22 mouse cellular contexts compared by ENCODE assay signal in the genomic region with DNA sequence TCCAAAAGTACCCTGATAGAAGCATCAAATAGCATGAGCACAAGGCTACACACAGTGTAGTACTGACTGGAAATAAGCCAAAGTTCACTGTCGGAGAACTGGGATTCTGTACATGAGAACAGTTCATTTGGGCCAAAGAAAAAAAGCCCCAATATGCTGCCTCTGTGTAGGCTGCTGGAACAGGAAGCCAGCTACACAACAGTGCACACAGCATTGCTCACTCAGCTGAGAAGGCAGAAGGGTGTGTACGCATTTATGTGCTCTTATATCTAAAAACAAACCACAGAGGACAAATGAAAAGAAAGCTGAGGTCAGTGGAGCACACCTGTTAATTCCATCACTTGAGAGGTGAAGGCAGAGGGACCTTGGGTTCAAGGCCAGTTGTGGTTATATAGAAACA. TPM values are rescaled to one million over a fixed set of nuclear protein-coding genes. Genes with fewer than 3 reads are reported as not detected.
A peak's percentile ranks its signal among the peaks of the same experiment; 100 is the strongest.
DNase-seq lines count a peak whose midpoint lies in the region; ATAC-seq and TF ChIP-seq lines count a peak whose summit lies in the region.
"Had no signal": no experiment of that assay in that cellular context is flagged by ENCODE, and none has a peak within 500 bp of the region (broad histone marks: within the 10 kb centered on the region; RNA-seq: fewer than 3 reads in every experiment).

No protein-coding gene starts in this region.

- H3K79me2 ChIP-seq in CH12.LX (replicated peaks; ENCODE audit: control insufficient read depth, extremely low read depth, insufficient read depth, poor library complexity, severe bottlenecking) = peaks cover 27% of the 10 kb centered on the region

- no peak for TF ChIP-seq EP300 in liver, postnatal 0 days (IDR thresholded peaks at IDR 0.05; ENCODE audit: low read depth)
- TF ChIP-seq EP300 in CH12.LX (IDR thresholded peaks at IDR 0.05; ENCODE audit: low read length) = no peak

- no peak overlapping the region for H3K9ac ChIP-seq in liver, postnatal 0 days (replicated peaks)
- no peak overlapping the region for H3K9ac ChIP-seq in liver, embryonic 12.5 days
- H3K9ac ChIP-seq in CH12.LX (ENCODE audit: insufficient read depth, low read depth) = no peak overlapping the region
- H3K9ac ChIP-seq: forebrain, embryonic 12.5 days; heart, embryonic 13.5 days; hindbrain, embryonic 13.5 days; intestine, embryonic 15.5 days; lung, embryonic 15.5 days; neural tube, embryonic 12.5 days; stomach, embryonic 15.5 days had no signal

- no peak for TF ChIP-seq POLR2A in CH12.LX (IDR thresholded peaks at IDR 0.05; ENCODE audit: low read depth, low read length)

- in situ Hi-C loops in CH12.LX (cut with MboI; ENCODE audit: low pct_ligation_motif_present, low pct_unique_long_range_greater_than_20kb, low sequenced_read_pairs) = no loop called here

- no peak for TF ChIP-seq CTCF in liver, postnatal 0 days (IDR thresholded peaks at IDR 0.05; ENCODE audit: low read depth)
- TF ChIP-seq CTCF in CH12.LX (conservative IDR thresholded peaks at IDR 0.05 in 1 of 2, IDR thresholded peaks at IDR 0.05 in 1 of 2; ENCODE audit: low read depth in 2 of 2, low read length in 2 of 2) = no peak

- no peaks in the 10 kb centered on the region for H3K9me3 ChIP-seq in liver, postnatal 0 days (ENCODE audit: low read length)
- no peaks in the 10 kb centered on the region for H3K9me3 ChIP-seq in liver, embryonic 12.5 days (replicated peaks)
- no peaks in the 10 kb centered on the region for H3K9me3 ChIP-seq in CH12.LX (replicated peaks; ENCODE audit: low read length)
- H3K9me3 ChIP-seq: embryonic facial prominence, embryonic 10.5 days; forebrain, embryonic 12.5 days; heart, embryonic 13.5 days; hindbrain, embryonic 13.5 days; intestine, embryonic 15.5 days; lung, embryonic 15.5 days; midbrain, embryonic 10.5 days; neural tube, embryonic 12.5 days; stomach, embryonic 15.5 days had no signal

- peaks cover 20% of the 10 kb centered on the region for H3K36me3 ChIP-seq in liver, postnatal 0 days (replicated peaks; ENCODE audit: insufficient read depth, low read length)
- peaks cover 67% of the 10 kb centered on the region for H3K36me3 ChIP-seq in liver, embryonic 12.5 days
- H3K36me3 ChIP-seq in CH12.LX (replicated peaks in 1 of 2; ENCODE audit: control insufficient read depth in 1 of 2, insufficient read depth in 1 of 2, low read length in 1 of 2) = peaks cover 24 to 57% of the 10 kb centered on the region in 2 experiments
- H3K36me3 ChIP-seq: neural tube, embryonic 12.5 days had no signal

- TF ChIP-seq RAD21 in CH12.LX (IDR thresholded peaks at IDR 0.05; ENCODE audit: low read depth, low read length) = no peak

- no peaks in the 10 kb centered on the region for H3K27me3 ChIP-seq in liver, postnatal 0 days (ENCODE audit: insufficient read depth, low read length)
- no peaks in the 10 kb centered on the region for H3K27me3 ChIP-seq in liver, embryonic 12.5 days (replicated peaks)
- no peaks in the 10 kb centered on the region for H3K27me3 ChIP-seq in CH12.LX (replicated peaks)
- H3K27me3 ChIP-seq: heart, embryonic 13.5 days; hindbrain, embryonic 13.5 days; intestine, embryonic 15.5 days; lung, embryonic 15.5 days; neural tube, embryonic 12.5 days; stomach, embryonic 15.5 days had no signal

- no peak for DNase-seq in cerebellum, postnatal 36 days
- no peak for DNase-seq in liver, postnatal 0 days
- peak; percentile 46 for DNase-seq in CH12.LX (ENCODE audit: extremely low read depth)
- no peak for DNase-seq in cerebellum, adult 18-20 months
- DNase-seq in right cerebral cortex, postnatal 10 days (ENCODE audit: low spot score in 2 of 2) = no peak
- DNase-seq: adrenal gland, adult 8-10 months; cerebellum, adult 2 months; gastrocnemius, adult 2 months had no signal

- H3K27ac ChIP-seq in liver, postnatal 0 days (ENCODE audit: low read depth) = peak overlapping the region; percentile 8; the same call in 1 of the 2 replicates
- no peak overlapping the region for H3K27ac ChIP-seq in liver, embryonic 12.5 days
- no peak overlapping the region for H3K27ac ChIP-seq in CH12.LX (ENCODE audit: insufficient read depth, low read depth)
- H3K27ac ChIP-seq: embryonic facial prominence, embryonic 10.5 days; forebrain, embryonic 12.5 days; gastrocnemius, adult 2 months; heart, embryonic 13.5 days; hindbrain, embryonic 13.5 days; intestine, embryonic 15.5 days; lung, embryonic 15.5 days; macrophage; midbrain, embryonic 10.5 days; neural tube, embryonic 12.5 days; stomach, embryonic 15.5 days had no signal

- dilution Hi-C loops in CH12.LX (cut with MboI; ENCODE audit: extremely low pct_ligation_motif_present, extremely low pct_unique_long_range_greater_than_20kb, low sequenced_read_pairs) = no loop called here

- peak; percentile 56; the same call in 1 of the 2 replicates for ATAC-seq in cerebellum, adult (ENCODE audit: insufficient number of reproducible peaks, low FRiP score, low TSS enrichment)
- ATAC-seq in liver, postnatal 0 days = 0 out of 2 replicates have a peak, but pooled peaks have one; percentile 40
- no peak for ATAC-seq in liver, embryonic 12.5 days
- ATAC-seq in neutrophil, adult 5-6 weeks (ENCODE audit: extremely low read depth, insufficient number of reproducible peaks, low FRiP score, poor library complexity, severe bottlenecking) = peak; percentile 96
- ATAC-seq: intestine, embryonic 15.5 days had no signal

- H3K4me2 ChIP-seq in liver, postnatal 0 days (ENCODE audit: low read depth, low read length) = no peak overlapping the region
- no peak overlapping the region for H3K4me2 ChIP-seq in liver, embryonic 12.5 days
- peak overlapping the region; percentile 50; the same call in 1 of the 2 replicates for H3K4me2 ChIP-seq in CH12.LX (ENCODE audit: insufficient read depth, low read depth, poor library complexity, severe bottlenecking)
- H3K4me2 ChIP-seq: forebrain, embryonic 12.5 days; heart, embryonic 13.5 days; hindbrain, embryonic 13.5 days; intestine, embryonic 15.5 days; liver, embryonic 11.5 days; lung, embryonic 15.5 days; neural tube, embryonic 12.5 days; stomach, embryonic 15.5 days had no signal

- H3K4me1 ChIP-seq in liver, postnatal 0 days (ENCODE audit: insufficient read depth) = no peaks in the 10 kb centered on the region
- no peaks in the 10 kb centered on the region for H3K4me1 ChIP-seq in liver, embryonic 12.5 days
- peaks cover 7 to 52% of the 10 kb centered on the region in 2 experiments for H3K4me1 ChIP-seq in CH12.LX (ENCODE audit: control insufficient read depth in 1 of 2, insufficient read depth in 2 of 2)
- H3K4me1 ChIP-seq: forebrain, embryonic 12.5 days; hindbrain, embryonic 13.5 days; intestine, embryonic 15.5 days; lung, embryonic 15.5 days; neural tube, embryonic 12.5 days; stomach, embryonic 15.5 days had no signal

- H3K4me3 ChIP-seq in liver, postnatal 0 days (ENCODE audit: low read depth, low read length) = no peak overlapping the region
- H3K4me3 ChIP-seq in liver, embryonic 12.5 days = no peak overlapping the region
- no peak overlapping the region for H3K4me3 ChIP-seq in CH12.LX (replicated peaks in 1 of 3; ENCODE audit: low read depth in 2 of 3, low read length in 2 of 3, poor library complexity in 1 of 3)
- H3K4me3 ChIP-seq: embryonic facial prominence, embryonic 10.5 days; forebrain, embryonic 12.5 days; gastrocnemius, adult 2 months; heart, embryonic 13.5 days; hindbrain, embryonic 13.5 days; intestine, embryonic 15.5 days; lung, embryonic 15.5 days; midbrain, embryonic 10.5 days; neural tube, embryonic 12.5 days; stomach, embryonic 15.5 days had no signal

- 63% methylated on average over 2 of the region's 2 CpGs for WGBS in liver, postnatal 0 days (ENCODE audit: insufficient replicate concordance)
- 86% methylated on average over 2 of the region's 2 CpGs for WGBS in liver, embryonic 12.5 days (ENCODE audit: insufficient replicate concordance)

TF ChIP-seq in CH12.LX, 34 proteins besides CTCF, POLR2A, EP300 and RAD21:
- no peak for TF ChIP-seq ZKSCAN1 (IDR thresholded peaks at IDR 0.05; ENCODE audit: borderline replicate concordance, low read depth, low read length)
- TF ChIP-seq MAX (IDR thresholded peaks at IDR 0.05; ENCODE audit: low read length) = no peak
- no peak for TF ChIP-seq MAFK (IDR thresholded peaks at IDR 0.05; ENCODE audit: insufficient replicate concordance, low read length)
- TF ChIP-seq ZC3H11A (IDR thresholded peaks at IDR 0.05; ENCODE audit: low read depth, low read length) = no peak
- no peak for TF ChIP-seq MYC (IDR thresholded peaks at IDR 0.05; ENCODE audit: low read depth, low read length)
- no peak for TF ChIP-seq BHLHE40 (IDR thresholded peaks at IDR 0.05; ENCODE audit: low read depth, low read length)

RNA-seq across cellular contexts. Expression of a gene that starts 52.7 kb away (rescaled TPM):
- 37.6 and 41.5 TPM in 2 replicates for polyA plus RNA-seq in liver, postnatal 0 days (2015; fragmentation: Nextera tagmentation; extraction: Ambion mirVana)
- 159 and 160 TPM in 2 replicates for polyA plus RNA-seq in liver, embryonic 12.5 days (2016; fragmentation: Nextera tagmentation; extraction: Ambion mirVana)
- total RNA-seq in CH12.LX (2012; rRNA removed) (114 and 128 TPM in 2 replicates), CH12.LX (2014; rRNA removed) (205 and 224 TPM in 2 replicates)
- 166 and 180 TPM in 2 replicates for polyA plus RNA-seq in CH12.LX (2012; ENCODE audit: insufficient read length, low read depth)
- total RNA-seq in neutrophil, adult 5-6 weeks (2017) = 28.6 and 29.2 TPM in 2 replicates
